22 mouse cellular contexts compared by ENCODE assay signal in genomic region chr10:40283636-40284035, GRCm38 (mm10). TPM values are rescaled to one million over a fixed set of nuclear protein-coding genes. Genes with fewer than 3 reads are reported as not detected.
DNase-seq lines count a peak whose midpoint lies in the region; ATAC-seq and TF ChIP-seq lines count a peak whose summit lies in the region.
"Had no signal": no experiment of that assay in that cellular context is flagged by ENCODE, and none has a peak within 500 bp of the region (broad histone marks: within the 10 kb centered on the region; RNA-seq: fewer than 3 reads in every experiment).

No protein-coding gene starts in this region.

- no peak overlapping the region for H3K27ac ChIP-seq in forebrain, embryonic 16.5 days (ENCODE audit: low read length)
- no peak overlapping the region for H3K27ac ChIP-seq in forebrain, embryonic 13.5 days
- no peak overlapping the region for H3K27ac ChIP-seq in forebrain, postnatal 0 days (ENCODE audit: low read depth, low read length)
- H3K27ac ChIP-seq in forebrain, embryonic 12.5 days, result no peak overlapping the region
- H3K27ac ChIP-seq in gastrocnemius, adult 2 months, result no peak overlapping the region
- no peak overlapping the region for H3K27ac ChIP-seq in liver, adult 2 months (replicated peaks; ENCODE audit: insufficient read depth, low read depth, low read length)
- H3K27ac ChIP-seq in liver, embryonic 12.5 days, result no peak overlapping the region

- H3K4me3 ChIP-seq in forebrain, embryonic 16.5 days (replicated peaks; ENCODE audit: low read length), result no peak overlapping the region
- no peak overlapping the region for H3K4me3 ChIP-seq in forebrain, embryonic 13.5 days
- H3K4me3 ChIP-seq in forebrain, postnatal 0 days (ENCODE audit: low read depth, low read length), result no peak overlapping the region
- no peak overlapping the region for H3K4me3 ChIP-seq in forebrain, embryonic 12.5 days (replicated peaks)
- no peak overlapping the region for H3K4me3 ChIP-seq in gastrocnemius, adult 2 months
- H3K4me3 ChIP-seq in liver, adult 2 months (ENCODE audit: insufficient read depth, low read depth, low read length), result no peak overlapping the region
- no peak overlapping the region for H3K4me3 ChIP-seq in liver, embryonic 12.5 days

- H3K9ac ChIP-seq in forebrain, embryonic 16.5 days (replicated peaks; ENCODE audit: low read depth, low read length), result no peak overlapping the region
- no peak overlapping the region for H3K9ac ChIP-seq in forebrain, embryonic 13.5 days
- no peak overlapping the region for H3K9ac ChIP-seq in forebrain, postnatal 0 days
- H3K9ac ChIP-seq in forebrain, embryonic 12.5 days, result no peak overlapping the region
- no peak overlapping the region for H3K9ac ChIP-seq in liver, adult 2 months (ENCODE audit: low read depth, low read length)
- no peak overlapping the region for H3K9ac ChIP-seq in liver, embryonic 12.5 days

- H3K9me3 ChIP-seq in forebrain, embryonic 16.5 days (ENCODE audit: control insufficient read depth, low read length), result no peaks in the 10 kb centered on the region
- H3K9me3 ChIP-seq in forebrain, embryonic 13.5 days (replicated peaks), result no peaks in the 10 kb centered on the region
- H3K9me3 ChIP-seq in forebrain, postnatal 0 days (ENCODE audit: low read length), result no peaks in the 10 kb centered on the region
- no peaks in the 10 kb centered on the region for H3K9me3 ChIP-seq in forebrain, embryonic 12.5 days
- no peaks in the 10 kb centered on the region for H3K9me3 ChIP-seq in liver, embryonic 12.5 days (replicated peaks)
- H3K9me3 ChIP-seq: G1E had no signal

- no peaks in the 10 kb centered on the region for H3K27me3 ChIP-seq in forebrain, embryonic 16.5 days (replicated peaks; ENCODE audit: control insufficient read depth, insufficient read depth, low read length)
- H3K27me3 ChIP-seq in forebrain, embryonic 13.5 days, result no peaks in the 10 kb centered on the region
- no peaks in the 10 kb centered on the region for H3K27me3 ChIP-seq in forebrain, postnatal 0 days (ENCODE audit: insufficient read depth, low read length)
- H3K27me3 ChIP-seq in forebrain, embryonic 12.5 days, result no peaks in the 10 kb centered on the region
- H3K27me3 ChIP-seq in liver, adult 2 months (ENCODE audit: control insufficient read depth, insufficient read depth, low read length), result no peaks in the 10 kb centered on the region
- H3K27me3 ChIP-seq in liver, embryonic 12.5 days (replicated peaks), result no peaks in the 10 kb centered on the region
- H3K27me3 ChIP-seq: CH12.LX, Patski had no signal

- no peak for TF ChIP-seq CTCF in forebrain, postnatal 0 days (IDR thresholded peaks at IDR 0.05; ENCODE audit: low read depth)
- TF ChIP-seq CTCF in gastrocnemius, adult 2 months (IDR thresholded peaks at IDR 0.05), result no peak
- TF ChIP-seq CTCF in liver, adult 2 months (IDR thresholded peaks at IDR 0.05; ENCODE audit: low read depth, low read length), result no peak

- H3K4me1 ChIP-seq in forebrain, embryonic 16.5 days (replicated peaks; ENCODE audit: control insufficient read depth, insufficient read depth, low read length), result no peaks in the 10 kb centered on the region; the same call in 1 of the 2 replicates
- H3K4me1 ChIP-seq in forebrain, embryonic 13.5 days, result no peaks in the 10 kb centered on the region
- H3K4me1 ChIP-seq in forebrain, postnatal 0 days (ENCODE audit: insufficient read depth), result no peaks in the 10 kb centered on the region
- H3K4me1 ChIP-seq in forebrain, embryonic 12.5 days, result no peaks in the 10 kb centered on the region
- H3K4me1 ChIP-seq in liver, adult 2 months (ENCODE audit: control insufficient read depth, insufficient read depth, low read length), result no peaks in the 10 kb centered on the region
- H3K4me1 ChIP-seq in liver, embryonic 12.5 days, result peaks cover 14% of the 10 kb centered on the region

- H3K36me3 ChIP-seq in forebrain, embryonic 16.5 days (ENCODE audit: control insufficient read depth, insufficient read depth), result 0 out of 2 replicates have a peak, but pooled peaks cover 3% of the 10 kb centered on the region
- peaks cover 25% of the 10 kb centered on the region for H3K36me3 ChIP-seq in forebrain, embryonic 13.5 days (ENCODE audit: poor library complexity, severe bottlenecking)
- peaks cover 2% of the 10 kb centered on the region; the same call in 1 of the 2 replicates for H3K36me3 ChIP-seq in forebrain, postnatal 0 days (ENCODE audit: insufficient read depth)
- H3K36me3 ChIP-seq in forebrain, embryonic 12.5 days (replicated peaks), result peaks cover 20% of the 10 kb centered on the region
- peaks cover 11% of the 10 kb centered on the region for H3K36me3 ChIP-seq in liver, adult 2 months (ENCODE audit: control insufficient read depth, insufficient read depth, low read length)
- peaks cover 35% of the 10 kb centered on the region for H3K36me3 ChIP-seq in liver, embryonic 12.5 days

- WGBS in forebrain, embryonic 16.5 days, result 88% methylated on average over 9 of the region's 9 CpGs
- 94% methylated on average over 9 of the region's 9 CpGs for WGBS in forebrain, embryonic 13.5 days
- 79% methylated on average over 9 of the region's 9 CpGs for WGBS in forebrain, postnatal 0 days
- WGBS in forebrain, embryonic 12.5 days, result 95% methylated on average over 9 of the region's 9 CpGs
- WGBS in liver, adult 2 months, result 58% methylated on average over 9 of the region's 9 CpGs
- 83% methylated on average over 9 of the region's 9 CpGs for WGBS in liver, embryonic 12.5 days (ENCODE audit: insufficient replicate concordance)

- H3K79me2 ChIP-seq in liver, adult 2 months (ENCODE audit: control insufficient read depth, insufficient read depth, low read length), result no peaks in the 10 kb centered on the region

- intact Hi-C loops in gastrocnemius, adult 2 months (cut with DNase I), result no loop called here

- no peak for TF ChIP-seq POLR2A in liver, adult 2 months (IDR thresholded peaks at IDR 0.05; ENCODE audit: extremely low read depth, insufficient read depth, low read length)

- DNase-seq in forebrain, postnatal 0 days, result peak; percentile 12
- peak; percentile 55 for DNase-seq in gastrocnemius, adult 2 months
- DNase-seq in gastrocnemius, postnatal 4 days (ENCODE audit: low spot score in 2 of 2), result no peak
- DNase-seq in liver, adult 2 months (ENCODE audit: extremely low read depth, low read depth, low spot score), result peak; percentile 53
- DNase-seq: adrenal gland, adult 2 months; adrenal gland, adult 8-10 months; adrenal gland, postnatal 10 days; adrenal gland, postnatal 14 days; adrenal gland, postnatal 25 days; adrenal gland, postnatal 36 days; B cell, adult 2 months; cerebellum, adult 11 months; cerebellum, adult 11-12 months had no signal

- ATAC-seq in forebrain, embryonic 16.5 days, result 0 out of 2 replicates have a peak, but pooled peaks have one; percentile 3
- no peak; the same call in 1 of the 2 replicates for ATAC-seq in forebrain, embryonic 13.5 days
- ATAC-seq in forebrain, postnatal 0 days, result peak; percentile 21; the same call in 1 of the 2 replicates
- ATAC-seq in forebrain, embryonic 12.5 days (ENCODE audit: low FRiP score), result no peak
- no peak for ATAC-seq in liver, embryonic 12.5 days
- ATAC-seq: activated CD4-positive, CD25-positive, alpha-beta regulatory T cell, adult 4 months; CD4-positive, CD25-positive, alpha-beta regulatory T cell, adult 4 months; Patski had no signal

- no peak overlapping the region for H3K4me2 ChIP-seq in forebrain, embryonic 16.5 days (ENCODE audit: low read length)
- no peak overlapping the region for H3K4me2 ChIP-seq in forebrain, embryonic 13.5 days
- no peak overlapping the region for H3K4me2 ChIP-seq in forebrain, postnatal 0 days (ENCODE audit: low read depth)
- no peak overlapping the region for H3K4me2 ChIP-seq in forebrain, embryonic 12.5 days
- no peak overlapping the region for H3K4me2 ChIP-seq in liver, embryonic 12.5 days

RNA-seq across cellular contexts. Expression of gene Amd1, which starts 18.4 kb away (rescaled TPM):
- polyA plus RNA-seq in forebrain, embryonic 16.5 days (2015; fragmentation: Nextera tagmentation; extraction: Ambion mirVana), result 46.3 and 47.0 TPM in 2 replicates
- polyA plus RNA-seq in forebrain, embryonic 13.5 days (2015; fragmentation: Nextera tagmentation; extraction: Ambion mirVana), result 53.4 and 55.9 TPM in 2 replicates
- 73.9 and 75.1 TPM in 2 replicates for total RNA-seq in forebrain, postnatal 0 days (2014; rRNA removed)
- polyA plus RNA-seq in forebrain, postnatal 0 days (2015; fragmentation: Nextera tagmentation; extraction: Ambion mirVana), result 35.0 and 38.0 TPM in 2 replicates
- 71.3 and 73.4 TPM in 2 replicates for polyA plus RNA-seq in forebrain, embryonic 12.5 days (2016; fragmentation: Nextera tagmentation; extraction: Ambion mirVana)
- total RNA-seq in gastrocnemius, adult 2 months (2021), result 100 to 1,000 TPM in 1 of 2 experiments, 10 to 100 TPM in 1; 94.9 to 998 TPM
- total RNA-seq in gastrocnemius, postnatal 4 days (2021), result 10 to 100 TPM; 21.0 to 23.1 TPM
- 24.4 and 27.1 TPM in 2 replicates for total RNA-seq in liver, adult 2 months (2014; rRNA removed)
- 6.2 and 6.9 TPM in 2 replicates for polyA plus RNA-seq in liver, adult 2 months (2012; rRNA removed)
- polyA plus RNA-seq in liver, embryonic 12.5 days (2016; fragmentation: Nextera tagmentation; extraction: Ambion mirVana), result 82.8 and 90.3 TPM in 2 replicates

RNA-seq across cellular contexts. Expression of gene Gtf3c6, which starts 25.7 kb away (rescaled TPM):
- polyA plus RNA-seq in forebrain, embryonic 16.5 days (2015; fragmentation: Nextera tagmentation; extraction: Ambion mirVana), result 85.4 and 88.5 TPM in 2 replicates
- polyA plus RNA-seq in forebrain, embryonic 13.5 days (2015; fragmentation: Nextera tagmentation; extraction: Ambion mirVana), result 116 and 122 TPM in 2 replicates
- 35.0 and 41.9 TPM in 2 replicates for total RNA-seq in forebrain, postnatal 0 days (2014; rRNA removed)
- polyA plus RNA-seq in forebrain, postnatal 0 days (2015; fragmentation: Nextera tagmentation; extraction: Ambion mirVana), result 45.4 and 55.0 TPM in 2 replicates
- 131 and 135 TPM in 2 replicates for polyA plus RNA-seq in forebrain, embryonic 12.5 days (2016; fragmentation: Nextera tagmentation; extraction: Ambion mirVana)
- 10 to 100 TPM; 27.0 to 27.7 TPM for total RNA-seq in gastrocnemius, adult 2 months (2021)
- 10 to 100 TPM; 26.1 to 31.3 TPM for total RNA-seq in gastrocnemius, postnatal 4 days (2021)
- 6.5 and 7.7 TPM in 2 replicates for total RNA-seq in liver, adult 2 months (2014; rRNA removed)
- 3.0 and 3.1 TPM in 2 replicates for polyA plus RNA-seq in liver, adult 2 months (2012; rRNA removed)
- polyA plus RNA-seq in liver, embryonic 12.5 days (2016; fragmentation: Nextera tagmentation; extraction: Ambion mirVana), result 58.3 and 62.7 TPM in 2 replicates

RNA-seq across cellular contexts. Expression of gene Rpf2, which starts 36.8 kb away (rescaled TPM):
- 76.7 and 80.5 TPM in 2 replicates for polyA plus RNA-seq in forebrain, embryonic 16.5 days (2015; fragmentation: Nextera tagmentation; extraction: Ambion mirVana)
- polyA plus RNA-seq in forebrain, embryonic 13.5 days (2015; fragmentation: Nextera tagmentation; extraction: Ambion mirVana), result 80.9 and 84.4 TPM in 2 replicates
- 39.9 and 43.9 TPM in 2 replicates for total RNA-seq in forebrain, postnatal 0 days (2014; rRNA removed)
- 66.7 and 74.3 TPM in 2 replicates for polyA plus RNA-seq in forebrain, postnatal 0 days (2015; fragmentation: Nextera tagmentation; extraction: Ambion mirVana)
- 70.2 and 72.9 TPM in 2 replicates for polyA plus RNA-seq in forebrain, embryonic 12.5 days (2016; fragmentation: Nextera tagmentation; extraction: Ambion mirVana)
- total RNA-seq in gastrocnemius, adult 2 months (2021), result 10 to 100 TPM; 13.5 to 17.3 TPM
- total RNA-seq in gastrocnemius, postnatal 4 days (2021), result 10 to 100 TPM; 15.2 to 17.1 TPM
- 7.4 and 11.2 TPM in 2 replicates for total RNA-seq in liver, adult 2 months (2014; rRNA removed)
- 1.7 and 1.8 TPM in 2 replicates for polyA plus RNA-seq in liver, adult 2 months (2012; rRNA removed)
- 71.2 and 72.4 TPM in 2 replicates for polyA plus RNA-seq in liver, embryonic 12.5 days (2016; fragmentation: Nextera tagmentation; extraction: Ambion mirVana)

RNA-seq across cellular contexts. Expression of gene Cdk19, which starts 55.7 kb away (rescaled TPM):
- 19.6 and 23.9 TPM in 2 replicates for polyA plus RNA-seq in forebrain, embryonic 16.5 days (2015; fragmentation: Nextera tagmentation; extraction: Ambion mirVana)
- 11.2 and 11.3 TPM in 2 replicates for polyA plus RNA-seq in forebrain, embryonic 13.5 days (2015; fragmentation: Nextera tagmentation; extraction: Ambion mirVana)
- 33.7 and 37.5 TPM in 2 replicates for total RNA-seq in forebrain, postnatal 0 days (2014; rRNA removed)
- 11.0 and 11.5 TPM in 2 replicates for polyA plus RNA-seq in forebrain, postnatal 0 days (2015; fragmentation: Nextera tagmentation; extraction: Ambion mirVana)
- polyA plus RNA-seq in forebrain, embryonic 12.5 days (2016; fragmentation: Nextera tagmentation; extraction: Ambion mirVana), result 12.5 and 12.9 TPM in 2 replicates
- total RNA-seq in gastrocnemius, adult 2 months (2021), result 10 to 100 TPM in 1 of 2 experiments, 1 to 10 TPM in 1; 5.9 to 32.3 TPM
- 10 to 100 TPM in 1 of 2 experiments, 1 to 10 TPM in 1; 8.7 to 10.3 TPM for total RNA-seq in gastrocnemius, postnatal 4 days (2021)
- total RNA-seq in liver, adult 2 months (2014; rRNA removed), result 3.6 and 4.3 TPM in 2 replicates
- 1.2 and 1.4 TPM in 2 replicates for polyA plus RNA-seq in liver, adult 2 months (2012; rRNA removed)
- polyA plus RNA-seq in liver, embryonic 12.5 days (2016; fragmentation: Nextera tagmentation; extraction: Ambion mirVana), result 4.4 and 4.8 TPM in 2 replicates

Comparison
In these comparisons a context has a peak if more than half of its experiments do, and no peak if none do; other contexts are left out.
1. ATAC-seq: peak in forebrain, embryonic 16.5 days (single experiment) and forebrain, postnatal 0 days (single experiment); none in forebrain, embryonic 13.5 days (single experiment), forebrain, embryonic 12.5 days (single experiment) and liver, embryonic 12.5 days (single experiment).
2. DNase-seq: peak in forebrain, postnatal 0 days (single experiment), gastrocnemius, adult 2 months (single experiment) and liver, adult 2 months (single experiment); none in gastrocnemius, postnatal 4 days (0 of 2).
3. RNA of gene Gtf3c6, which starts 25.7 kb away (polyA plus RNA-seq): 131 to 135 TPM in forebrain, embryonic 12.5 days, 116 to 122 TPM in forebrain, embryonic 13.5 days, 85.4 to 88.5 TPM in forebrain, embryonic 16.5 days, 58.3 to 62.7 TPM in liver, embryonic 12.5 days and 45.4 to 55.0 TPM in forebrain, postnatal 0 days; 3.0 to 3.1 TPM in liver, adult 2 months; every median in the first group is over 10 times any median in the second.
4. RNA of gene Rpf2, which starts 36.8 kb away (polyA plus RNA-seq): 80.9 to 84.4 TPM in forebrain, embryonic 13.5 days, 76.7 to 80.5 TPM in forebrain, embryonic 16.5 days, 70.2 to 72.9 TPM in forebrain, embryonic 12.5 days, 71.2 to 72.4 TPM in liver, embryonic 12.5 days and 66.7 to 74.3 TPM in forebrain, postnatal 0 days; 1.7 to 1.8 TPM in liver, adult 2 months; every median in the first group is over 10 times any median in the second.